Mouse (Mus musculus): ENCODE measurements at regions not wholly inside any gene's neighbourhood (a gene's known extent, or its start where the extent isn't known, plus 50 kb on each side); places are given as distances from the start of the nearest gene placed in this dataset.

DNA sequence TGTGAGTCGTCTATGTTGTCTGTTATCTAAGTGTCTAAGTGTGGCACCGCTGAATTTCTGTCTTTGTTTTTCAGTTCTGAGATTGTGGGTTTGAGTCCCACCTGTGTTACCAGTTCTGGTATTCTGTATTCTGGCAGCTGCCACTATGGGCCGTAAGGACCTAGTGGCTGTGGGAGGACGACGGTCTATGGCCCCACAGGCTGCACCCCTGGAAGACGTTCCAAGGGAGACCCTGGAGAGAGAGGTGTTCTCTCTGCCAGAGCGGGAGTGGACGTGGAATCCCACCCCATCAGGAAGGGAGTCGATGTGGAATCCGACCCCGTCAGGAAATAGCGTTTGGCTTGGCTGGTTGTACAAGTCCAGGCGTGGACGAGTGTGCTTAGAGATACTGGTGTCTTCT lies 53.2 kb upstream of the Btbd35f2 start:
- DNase-seq = peak in 1 of 2 experiments; percentile 1

Measured in layer of hippocampus, postnatal 36 days (tissue).